Mouse (Mus musculus): ENCODE data around the gene Entpd6. TPM values are rescaled to one million over a fixed set of nuclear protein-coding genes. Genes with fewer than 3 reads are reported as not detected.

The Entpd6 gene
- polyA plus RNA-seq, 1 experiment from 2014 or later: 34.8 TPM

- H3K36me3 ChIP-seq (ENCODE audit: insufficient read depth, low read length): peaks cover 31% of the 10 kb centered on the region
- no peak overlapping the region for H3K9ac ChIP-seq (replicated peaks; ENCODE audit: low read length)
- no peak overlapping the region for H3K4me2 ChIP-seq (replicated peaks; ENCODE audit: low read depth, low read length)
- no peak overlapping the region for H3K27ac ChIP-seq (ENCODE audit: low read length)
- H3K4me1 ChIP-seq (ENCODE audit: insufficient read depth, low read length): peaks cover 8% of the 10 kb centered on the region
- WGBS: 97% methylated on average over 3 of the region's 3 CpGs
- no peak for ATAC-seq (ENCODE audit: low FRiP score, low TSS enrichment)
- no peaks in the 10 kb centered on the region for H3K27me3 ChIP-seq (ENCODE audit: insufficient read depth, low read length)
- H3K4me3 ChIP-seq (ENCODE audit: low read length): no peak overlapping the region
- no peaks in the 10 kb centered on the region for H3K9me3 ChIP-seq (ENCODE audit: low read length)
These were observed 6.2 kb downstream of the Entpd6 start for GRCm38 (mm10) chr2:150755016-150755415.

GRCm38 (mm10) chr2:150761476-150761875 is 12.6 kb downstream of the Entpd6 start:
- Histone ChIP-seq H3K27me3 (ENCODE audit: insufficient read depth, low read length) (no peaks in the 10 kb centered on the region), H3K36me3 (ENCODE audit: insufficient read depth, low read length) (peaks cover 37% of the 10 kb centered on the region), H3K4me2 (replicated peaks; ENCODE audit: low read depth, low read length) (no peak overlapping the region), H3K9me3 (ENCODE audit: low read length) (no peaks in the 10 kb centered on the region), H3K9ac (replicated peaks; ENCODE audit: low read length) (no peak overlapping the region), H3K27ac (ENCODE audit: low read length) (no peak overlapping the region), H3K4me1 (ENCODE audit: insufficient read depth, low read length) (no peaks in the 10 kb centered on the region), H3K4me3 (ENCODE audit: low read length) (no peak overlapping the region)
- ATAC-seq (ENCODE audit: low FRiP score, low TSS enrichment): no peak
- 83% methylated on average over 7 of the region's 7 CpGs for WGBS

GRCm38 (mm10) chr2:150765619-150766018 is 16.8 kb downstream of the Entpd6 start:
- no peak overlapping the region for H3K27ac ChIP-seq (ENCODE audit: low read length)

GRCm38 (mm10) chr2:150766083-150766862 is 17.4 kb downstream of the Entpd6 start:
- ATAC-seq (ENCODE audit: low FRiP score, low TSS enrichment): no peak
- peaks cover 19% of the 10 kb centered on the region for H3K36me3 ChIP-seq (ENCODE audit: insufficient read depth, low read length)
- H3K27ac ChIP-seq (ENCODE audit: low read length): no peak overlapping the region
- H3K9ac ChIP-seq (replicated peaks; ENCODE audit: low read length): no peak overlapping the region
- no peaks in the 10 kb centered on the region for H3K9me3 ChIP-seq (ENCODE audit: low read length)
- no peak overlapping the region for H3K4me3 ChIP-seq (ENCODE audit: low read length)
- H3K4me1 ChIP-seq (ENCODE audit: insufficient read depth, low read length): peaks cover 11% of the 10 kb centered on the region; the same call in 1 of the 2 replicates
- H3K27me3 ChIP-seq (ENCODE audit: insufficient read depth, low read length): no peaks in the 10 kb centered on the region
- 80% methylated on average over 4 of the region's 4 CpGs for WGBS
- H3K4me2 ChIP-seq (replicated peaks; ENCODE audit: low read depth, low read length): no peak overlapping the region

More at GRCm38 (mm10) chr2:150765619-150766018, 16.8 kb downstream of the Entpd6 start:
- WGBS: 71% methylated on average over 2 of the region's 2 CpGs
- H3K4me1 ChIP-seq (ENCODE audit: insufficient read depth, low read length): peaks cover 5% of the 10 kb centered on the region; the same call in 1 of the 2 replicates
- no peak overlapping the region for H3K9ac ChIP-seq (replicated peaks; ENCODE audit: low read length)
- peaks cover 26% of the 10 kb centered on the region for H3K36me3 ChIP-seq (ENCODE audit: insufficient read depth, low read length)
- no peaks in the 10 kb centered on the region for H3K27me3 ChIP-seq (ENCODE audit: insufficient read depth, low read length)
- ATAC-seq (ENCODE audit: low FRiP score, low TSS enrichment): no peak
- H3K4me2 ChIP-seq (replicated peaks; ENCODE audit: low read depth, low read length): no peak overlapping the region
- no peaks in the 10 kb centered on the region for H3K9me3 ChIP-seq (ENCODE audit: low read length)
- H3K4me3 ChIP-seq (ENCODE audit: low read length): no peak overlapping the region

- ATAC-seq (ENCODE audit: low FRiP score, low TSS enrichment): no peak
- H3K4me3 ChIP-seq (ENCODE audit: low read length): no peak overlapping the region
- WGBS: 87% methylated on average over 1 of the region's 1 CpGs
- H3K36me3 ChIP-seq (ENCODE audit: insufficient read depth, low read length): peaks cover 17% of the 10 kb centered on the region; the same call in 1 of the 2 replicates
- no peak overlapping the region for H3K4me2 ChIP-seq (replicated peaks; ENCODE audit: low read depth, low read length)
- no peaks in the 10 kb centered on the region for H3K27me3 ChIP-seq (ENCODE audit: insufficient read depth, low read length)
- no peak overlapping the region for H3K27ac ChIP-seq (ENCODE audit: low read length)
- no peak overlapping the region for H3K9ac ChIP-seq (replicated peaks; ENCODE audit: low read length)
- H3K4me1 ChIP-seq (ENCODE audit: insufficient read depth, low read length): peaks cover 22% of the 10 kb centered on the region
- no peaks in the 10 kb centered on the region for H3K9me3 ChIP-seq (ENCODE audit: low read length)
These were observed 19.8 kb downstream of the Entpd6 start for GRCm38 (mm10) chr2:150768678-150769077.

GRCm38 (mm10) chr2:150770747-150771146 is 21.9 kb downstream of the Entpd6 start:
- peaks cover 25% of the 10 kb centered on the region for H3K4me1 ChIP-seq (ENCODE audit: insufficient read depth, low read length)
- no peaks in the 10 kb centered on the region for H3K9me3 ChIP-seq (ENCODE audit: low read length)
- H3K27ac ChIP-seq (ENCODE audit: low read length): peak overlapping the region; percentile 73
- no peaks in the 10 kb centered on the region for H3K27me3 ChIP-seq (ENCODE audit: insufficient read depth, low read length)
- peak; percentile 77 for ATAC-seq (ENCODE audit: low FRiP score, low TSS enrichment)
- peaks cover 14% of the 10 kb centered on the region; the same call in 1 of the 2 replicates for H3K36me3 ChIP-seq (ENCODE audit: insufficient read depth, low read length)
- H3K4me2 ChIP-seq (replicated peaks; ENCODE audit: low read depth, low read length): no peak overlapping the region
- H3K9ac ChIP-seq (replicated peaks; ENCODE audit: low read length): peak overlapping the region; percentile 22; the same call in 1 of the 2 replicates
- H3K4me3 ChIP-seq (ENCODE audit: low read length): no peak overlapping the region
- WGBS: 26% methylated on average over 1 of the region's 1 CpGs

- Histone ChIP-seq H3K27ac (ENCODE audit: low read length) (peak overlapping the region; percentile 73), H3K4me3 (ENCODE audit: low read length) (no peak overlapping the region), H3K27me3 (ENCODE audit: insufficient read depth, low read length) (no peaks in the 10 kb centered on the region), H3K4me2 (replicated peaks; ENCODE audit: low read depth, low read length) (no peak overlapping the region), H3K36me3 (ENCODE audit: insufficient read depth, low read length) (peaks cover 14% of the 10 kb centered on the region; the same call in 1 of the 2 replicates), H3K4me1 (ENCODE audit: insufficient read depth, low read length) (peaks cover 26% of the 10 kb centered on the region), H3K9me3 (ENCODE audit: low read length) (no peaks in the 10 kb centered on the region), H3K9ac (replicated peaks; ENCODE audit: low read length) (0 out of 2 replicates have a peak overlapping the region, but pooled peaks have one; percentile 22)
- ATAC-seq (ENCODE audit: low FRiP score, low TSS enrichment): peak; percentile 29; the same call in 1 of the 2 replicates
- WGBS: 53% methylated on average over 6 of the region's 6 CpGs
These were observed 22.3 kb downstream of the Entpd6 start for GRCm38 (mm10) chr2:150771169-150771568.

GRCm38 (mm10) chr2:150771996-150772395 is 23.2 kb downstream of the Entpd6 start:
- 0 out of 2 replicates have a peak, but pooled peaks have one; percentile 12 for ATAC-seq (ENCODE audit: low FRiP score, low TSS enrichment)
- 86% methylated on average over 8 of the region's 8 CpGs for WGBS
- peak overlapping the region; percentile 73 for H3K27ac ChIP-seq (ENCODE audit: low read length)

GRCm38 (mm10) chr2:150772466-150773119 is 23.8 kb downstream of the Entpd6 start:
- no peak overlapping the region for H3K9ac ChIP-seq (replicated peaks; ENCODE audit: low read length)
- H3K27me3 ChIP-seq (ENCODE audit: insufficient read depth, low read length): no peaks in the 10 kb centered on the region
- ATAC-seq (ENCODE audit: low FRiP score, low TSS enrichment): no peak; the same call in 1 of the 2 replicates
- no peaks in the 10 kb centered on the region for H3K9me3 ChIP-seq (ENCODE audit: low read length)
- H3K4me1 ChIP-seq (ENCODE audit: insufficient read depth, low read length): peaks cover 29% of the 10 kb centered on the region
- H3K36me3 ChIP-seq (ENCODE audit: insufficient read depth, low read length): peaks cover 10% of the 10 kb centered on the region; the same call in 1 of the 2 replicates
- H3K4me3 ChIP-seq (ENCODE audit: low read length): no peak overlapping the region
- WGBS: 62% methylated on average over 10 of the region's 10 CpGs
- H3K4me2 ChIP-seq (replicated peaks; ENCODE audit: low read depth, low read length): no peak overlapping the region
- no peak overlapping the region for H3K27ac ChIP-seq (ENCODE audit: low read length)

More at GRCm38 (mm10) chr2:150771996-150772395, 23.2 kb downstream of the Entpd6 start:
- no peaks in the 10 kb centered on the region for H3K9me3 ChIP-seq (ENCODE audit: low read length)
- no peaks in the 10 kb centered on the region for H3K27me3 ChIP-seq (ENCODE audit: insufficient read depth, low read length)
- H3K36me3 ChIP-seq (ENCODE audit: insufficient read depth, low read length): peaks cover 10% of the 10 kb centered on the region; the same call in 1 of the 2 replicates
- no peak overlapping the region for H3K9ac ChIP-seq (replicated peaks; ENCODE audit: low read length)
- no peak overlapping the region for H3K4me3 ChIP-seq (ENCODE audit: low read length)
- no peak overlapping the region for H3K4me2 ChIP-seq (replicated peaks; ENCODE audit: low read depth, low read length)
- peaks cover 29% of the 10 kb centered on the region for H3K4me1 ChIP-seq (ENCODE audit: insufficient read depth, low read length)
